Mouse (Mus musculus) liver, postnatal 0 days (tissue): ENCODE measurements around the gene Gnb3. TPM values are rescaled to one million over a fixed set of nuclear protein-coding genes. Genes with fewer than 3 reads are reported as not detected.

Experiments used
- ATAC-seq: fragments of 200-750 bp; cut with Nextera tagmentation; 2 replicates; pipeline ENCODE4 v1.8.0; 2017; ENCODE audit warnings: mild to moderate bottlenecking, moderate library complexity
- DNase-seq: peaks from one replicate; pipeline ENCODE4 v3.0.0-alpha.2; 2016
- H3K27ac ChIP-seq: fragments of 300-500 bp; sonication (generic); 2 replicates; pipeline ENCODE4 v1.5.1; 2014; ENCODE audit warnings: antibody characterized with exemption, moderate library complexity, mild to moderate bottlenecking, low read depth
- H3K27me3 ChIP-seq: fragments of 300-500 bp; sonication (generic); 2 replicates; pipeline ENCODE4 v1.6.1; 2014; ENCODE audit warnings: low read length, control low read depth, mixed read lengths; ENCODE audit not compliant: insufficient read depth
- H3K36me3 ChIP-seq: fragments of 300-500 bp; sonication (generic); replicated peaks from 2 replicates; pipeline ENCODE4 v1.6.1; 2014; ENCODE audit warnings: mild to moderate bottlenecking, control low read depth, low read length, moderate library complexity, mixed read lengths; ENCODE audit not compliant: insufficient read depth
- H3K4me1 ChIP-seq: fragments of 300-500 bp; sonication (generic); 2 replicates; pipeline ENCODE4 v1.6.1; 2014; ENCODE audit warnings: antibody characterized with exemption, mild to moderate bottlenecking, control low read depth; ENCODE audit not compliant: insufficient read depth
- H3K4me2 ChIP-seq: fragments of 300-500 bp; sonication (generic); 2 replicates; pipeline ENCODE4 v1.6.1; 2014; ENCODE audit warnings: low read depth, mild to moderate bottlenecking, low read length, moderate library complexity, mixed read lengths
- H3K4me3 ChIP-seq: fragments of 300-500 bp; sonication (generic); 2 replicates; pipeline ENCODE4 v1.5.1; 2014; ENCODE audit warnings: low read depth, low read length
- H3K9ac ChIP-seq: fragments of 300-500 bp; sonication (generic); replicated peaks from 2 replicates; pipeline ENCODE4 v1.6.1; 2014; ENCODE audit warnings: mild to moderate bottlenecking, moderate library complexity
- H3K9me3 ChIP-seq: fragments of 300-500 bp; sonication (generic); 2 replicates; pipeline ENCODE4 v1.6.1; 2016; ENCODE audit warnings: mild to moderate bottlenecking, control low read depth, low read length, mixed read lengths
- CTCF ChIP-seq: sonication (generic); IDR thresholded peaks from 2 replicates; pipeline ENCODE4 v1.5.1; 2016; ENCODE audit warnings: antibody characterized with exemption, low read depth
- EP300 ChIP-seq: IDR thresholded peaks from 2 replicates; pipeline ENCODE4 v1.6.1; 2016; ENCODE audit warnings: antibody characterized with exemption, low read depth, mild to moderate bottlenecking
- WGBS: fragments of 180-500 bp; shearing (Covaris S2); extraction: QIAGEN DNeasy Blood & Tissue Kit; methylation state at CpG from one replicate; pipeline ENCODE4 v1.1.7; 2014; ENCODE audit not compliant: insufficient replicate concordance; 5-methylcytosine and 5-hydroxymethylcytosine counted together
- polyA plus RNA-seq: library from polyadenylated mRNA; unstranded; fragments of >200 nt; fragmentation: Nextera tagmentation; extraction: Ambion mirVana; gene quantifications from 2 replicates; pipeline ENCODE4 v1.2.1, GENCODE M21; 2015

Gnb3 gene
- polyA plus RNA-seq = 0.19 TPM in 1 of 2 replicates, not detected in the other

DNA sequence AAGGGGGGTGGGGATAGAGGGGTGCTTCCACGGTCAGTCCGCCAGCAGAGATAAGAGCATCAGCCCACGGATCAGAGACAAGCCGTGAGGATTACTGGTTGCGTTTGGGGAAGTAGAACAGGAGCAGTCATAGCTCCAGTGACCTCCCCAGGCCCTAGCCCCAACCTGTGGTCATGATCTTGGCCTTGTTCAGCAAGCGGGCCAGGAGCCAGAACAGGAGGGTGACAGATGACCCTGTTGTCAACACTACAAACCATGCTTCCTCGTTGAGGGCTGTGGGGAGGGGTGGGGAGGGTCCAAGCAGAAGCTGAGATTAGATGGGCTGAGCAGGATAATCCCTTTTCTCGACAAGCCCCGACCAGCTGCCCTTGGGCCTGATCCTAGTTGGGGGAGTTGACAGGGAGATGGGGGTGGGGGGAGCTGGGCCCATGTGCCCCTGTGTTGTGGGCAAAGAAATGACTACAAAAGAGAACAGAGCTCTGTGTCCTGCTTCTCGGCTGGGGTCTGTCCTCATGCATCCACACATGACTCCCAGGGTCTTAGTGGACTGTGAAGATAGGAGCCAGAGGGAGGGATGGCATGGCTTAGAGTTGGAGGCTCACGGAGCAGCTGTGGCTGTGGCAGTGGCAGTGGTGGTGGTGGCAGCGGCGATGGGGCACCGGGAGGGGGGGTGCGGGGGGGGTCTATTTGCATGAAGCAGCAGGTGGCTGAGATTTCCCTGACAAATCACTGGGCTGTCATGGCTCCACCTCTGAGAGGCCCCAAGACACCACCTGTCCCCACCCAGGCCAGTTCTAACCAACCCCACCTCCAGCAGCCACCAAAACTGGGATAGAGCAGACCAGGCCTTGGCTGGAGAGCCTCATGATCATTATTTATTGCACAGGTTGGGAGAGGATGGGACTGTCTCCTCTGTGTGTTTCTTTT lies at the start of gene Gnb3:
Gene Gnb3, minus strand, starts transcription at position 35 of the 927 bp plus-strand sequence.
- H3K9me3 ChIP-seq = no peaks in the 10 kb centered on the region
- no peaks in the 10 kb centered on the region for H3K27me3 ChIP-seq
- no peaks in the 10 kb centered on the region for H3K4me1 ChIP-seq
- H3K27ac ChIP-seq = no peak within 1 kb of the TSS
- no peak within 1 kb of the TSS for H3K4me2 ChIP-seq
- no peak for DNase-seq
- H3K9ac ChIP-seq = no peak within 1 kb of the TSS
- no peak within 1 kb of the TSS for H3K4me3 ChIP-seq
- H3K36me3 ChIP-seq = no peaks in the 10 kb centered on the region
- TF ChIP-seq CTCF (no peak), EP300 (no peak)
- ATAC-seq = no peak
- 33% methylated on average over 15 of the region's 15 CpGs for WGBS

DNA sequence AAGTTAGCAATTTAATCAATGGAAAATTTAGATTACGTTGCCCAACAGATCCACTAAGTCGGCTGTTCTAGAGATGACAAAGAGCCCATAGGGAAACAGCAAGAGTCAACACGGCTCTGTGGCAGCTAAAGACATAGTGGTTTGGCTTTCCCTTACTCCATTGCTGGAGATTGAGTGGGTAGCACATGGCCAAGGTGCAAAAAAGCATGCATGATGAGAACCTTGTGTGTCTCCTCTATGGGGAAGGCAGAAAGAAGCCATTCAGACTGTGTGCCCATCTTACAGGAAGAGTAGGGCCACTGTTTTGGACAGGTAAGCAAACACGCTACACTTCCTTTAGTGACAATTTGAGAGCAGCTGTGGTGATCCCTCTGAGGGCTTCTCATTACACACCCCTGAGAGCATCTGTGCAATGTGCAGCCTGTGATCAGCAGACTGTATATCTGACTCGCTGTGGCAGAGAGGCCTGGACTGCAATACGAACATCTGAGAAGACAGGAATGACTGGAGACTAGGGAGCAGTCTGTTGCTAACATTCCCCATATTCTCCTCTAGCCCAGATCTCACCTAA lies 48.6 kb upstream of the Gnb3 start:
- Histone ChIP-seq H3K4me2 (no peak overlapping the region), H3K27me3 (no peaks in the 10 kb centered on the region), H3K9ac (no peak overlapping the region), H3K4me1 (no peaks in the 10 kb centered on the region), H3K36me3 (no peaks in the 10 kb centered on the region), H3K4me3 (no peak overlapping the region), H3K9me3 (no peaks in the 10 kb centered on the region), H3K27ac (no peak overlapping the region)
- ATAC-seq = no peak
- TF ChIP-seq CTCF (no peak), EP300 (no peak)
- WGBS = 83% methylated on average over 6 of the region's 6 CpGs
- no peak for DNase-seq

DNA sequence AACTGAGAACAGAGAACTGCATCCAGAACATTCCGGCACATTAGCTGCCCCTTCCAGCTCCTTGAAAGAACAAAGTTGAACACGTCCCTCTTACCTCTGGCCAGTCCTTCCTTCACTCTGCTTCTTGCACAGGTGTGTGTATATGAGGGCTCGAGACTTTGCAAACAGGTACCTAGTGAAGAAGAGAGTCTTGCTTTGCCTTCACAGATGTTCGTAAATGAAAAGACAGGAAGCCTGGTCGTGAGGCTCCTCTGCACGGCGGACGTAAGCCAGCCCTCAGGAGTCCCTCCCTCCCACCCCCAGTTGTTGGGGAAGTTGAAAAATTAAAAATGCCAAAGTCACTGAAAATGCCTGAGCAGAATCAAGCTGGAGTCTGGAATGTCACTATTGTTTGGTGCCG lies 47.9 kb upstream of the Gnb3 start, which contains the start of gene Cd4:
Gene Cd4, minus strand, starts transcription at position 236 of the 400 bp plus-strand sequence.
- H3K36me3 ChIP-seq = no peaks in the 10 kb centered on the region
- H3K4me1 ChIP-seq = no peaks in the 10 kb centered on the region
- no peaks in the 10 kb centered on the region for H3K9me3 ChIP-seq
- no peak within 1 kb of the TSS for H3K9ac ChIP-seq
- no peak within 1 kb of the TSS for H3K27ac ChIP-seq
- TF ChIP-seq EP300 = no peak
- H3K27me3 ChIP-seq = no peaks in the 10 kb centered on the region
- DNase-seq (no peak), ATAC-seq (no peak)
- no peak within 1 kb of the TSS for H3K4me2 ChIP-seq
- no peak within 1 kb of the TSS for H3K4me3 ChIP-seq
- 58% methylated on average over 9 of the region's 9 CpGs for WGBS

DNA sequence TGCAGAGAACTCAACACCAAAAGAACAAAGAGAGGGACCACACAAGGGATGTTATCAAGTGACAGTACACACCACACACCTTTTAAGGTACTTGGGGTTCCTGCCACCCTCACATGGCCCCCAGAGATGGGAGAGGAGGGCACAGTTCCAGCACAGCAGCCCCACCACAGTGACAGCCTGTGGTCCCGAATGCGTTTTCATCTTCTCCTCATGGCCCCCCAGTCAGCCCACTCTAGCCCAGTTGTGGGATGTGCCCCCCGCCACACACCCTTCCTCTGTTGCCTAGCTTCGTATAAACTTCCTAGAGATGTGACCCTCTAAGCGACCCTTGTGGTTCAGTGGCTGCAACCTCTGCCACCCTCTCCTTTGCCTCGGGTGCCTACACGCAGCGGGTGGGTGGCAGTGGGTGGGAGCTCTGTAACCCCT lies 45.9 kb upstream of the Gnb3 start:
- no peak for ATAC-seq
- no peak for DNase-seq
- no peak overlapping the region for H3K27ac ChIP-seq
- TF ChIP-seq EP300 (no peak), CTCF (no peak)
- H3K9me3 ChIP-seq = no peaks in the 10 kb centered on the region
- no peaks in the 10 kb centered on the region for H3K4me1 ChIP-seq
- no peak overlapping the region for H3K9ac ChIP-seq
- WGBS = 78% methylated on average over 8 of the region's 8 CpGs
- no peak overlapping the region for H3K4me2 ChIP-seq
- no peak overlapping the region for H3K4me3 ChIP-seq
- no peaks in the 10 kb centered on the region for H3K36me3 ChIP-seq
- no peaks in the 10 kb centered on the region for H3K27me3 ChIP-seq

DNA sequence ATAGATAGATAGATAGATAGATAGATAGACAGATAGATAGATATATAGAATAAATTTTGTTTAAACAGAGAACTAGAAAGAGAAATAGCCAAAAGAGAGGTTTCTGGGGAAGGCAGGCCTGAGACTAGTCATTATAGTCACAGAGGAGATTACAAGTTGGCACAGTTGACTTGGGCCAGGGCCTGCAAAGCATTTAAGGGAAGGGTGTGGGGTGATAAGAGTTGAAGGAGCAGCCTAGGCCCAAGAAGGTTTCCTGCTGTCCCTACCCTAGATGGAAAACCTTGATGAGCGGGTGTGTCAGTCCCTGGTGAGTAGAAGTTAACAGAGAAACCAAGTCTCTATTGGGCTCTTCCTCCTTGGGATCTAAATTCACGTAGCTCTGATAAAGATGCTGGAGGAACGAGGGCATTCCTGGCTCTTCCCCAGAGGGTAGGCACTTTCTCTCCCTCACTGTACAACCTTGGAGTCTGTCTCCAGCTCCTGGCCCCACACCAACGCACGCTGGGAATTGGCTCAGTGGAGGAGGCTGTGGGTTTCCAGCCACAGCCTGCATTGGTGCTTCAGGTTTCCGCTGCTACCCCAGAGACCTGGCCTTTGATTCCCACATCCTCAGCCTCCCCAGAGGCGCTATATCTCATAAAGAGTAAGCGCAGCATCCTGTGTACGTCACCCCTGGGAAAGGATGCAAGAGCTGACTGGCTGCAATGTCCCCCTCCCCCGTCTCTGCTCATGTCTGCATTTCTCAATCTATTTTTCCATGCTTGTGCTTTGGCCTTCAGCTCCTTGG lies 44.8 kb upstream of the Gnb3 start:
- no peaks in the 10 kb centered on the region for H3K27me3 ChIP-seq
- 58% methylated on average over 10 of the region's 10 CpGs for WGBS

DNA sequence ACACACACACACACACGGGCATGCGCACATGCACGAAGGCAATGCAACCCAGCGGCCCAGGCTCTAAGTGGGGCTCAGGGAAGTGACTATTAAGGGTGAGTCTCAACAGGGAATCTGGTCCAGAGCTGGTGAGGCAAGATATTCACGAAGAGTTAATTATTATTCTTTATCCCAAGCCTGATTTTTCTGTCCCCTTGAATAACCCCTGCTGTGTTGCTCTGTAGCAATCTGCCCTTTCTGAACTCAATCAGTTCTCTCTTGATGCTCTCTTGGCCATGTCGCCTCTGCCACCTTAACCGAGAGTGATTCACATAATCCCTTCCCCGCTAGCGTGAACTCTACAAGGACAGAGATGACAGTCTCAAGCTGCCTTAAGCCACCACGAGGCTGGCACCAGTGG lies 43.3 kb upstream of the Gnb3 start:
- TF ChIP-seq CTCF (no peak), EP300 (no peak)
- Histone ChIP-seq H3K4me3 (no peak overlapping the region), H3K4me1 (no peaks in the 10 kb centered on the region), H3K36me3 (no peaks in the 10 kb centered on the region), H3K9ac (no peak overlapping the region), H3K27me3 (no peaks in the 10 kb centered on the region), H3K9me3 (no peaks in the 10 kb centered on the region), H3K27ac (no peak overlapping the region), H3K4me2 (no peak overlapping the region)
- no peak for ATAC-seq
- DNase-seq = no peak
- WGBS = 78% methylated on average over 10 of the region's 10 CpGs

More for the DNA sequence above, 44.8 kb upstream of the Gnb3 start:
- H3K4me1 ChIP-seq = no peaks in the 10 kb centered on the region
- H3K9ac ChIP-seq = no peak overlapping the region
- no peak overlapping the region for H3K4me3 ChIP-seq
- H3K4me2 ChIP-seq = no peak overlapping the region
- H3K36me3 ChIP-seq = no peaks in the 10 kb centered on the region
- no peak overlapping the region for H3K27ac ChIP-seq
- H3K9me3 ChIP-seq = no peaks in the 10 kb centered on the region
- TF ChIP-seq CTCF = no peak
- no peak for TF ChIP-seq EP300
- DNase-seq (no peak), ATAC-seq (no peak)
